Mouse (Mus musculus): ENCODE results near the gene Elmo1.

Gene Elmo1

DNA sequence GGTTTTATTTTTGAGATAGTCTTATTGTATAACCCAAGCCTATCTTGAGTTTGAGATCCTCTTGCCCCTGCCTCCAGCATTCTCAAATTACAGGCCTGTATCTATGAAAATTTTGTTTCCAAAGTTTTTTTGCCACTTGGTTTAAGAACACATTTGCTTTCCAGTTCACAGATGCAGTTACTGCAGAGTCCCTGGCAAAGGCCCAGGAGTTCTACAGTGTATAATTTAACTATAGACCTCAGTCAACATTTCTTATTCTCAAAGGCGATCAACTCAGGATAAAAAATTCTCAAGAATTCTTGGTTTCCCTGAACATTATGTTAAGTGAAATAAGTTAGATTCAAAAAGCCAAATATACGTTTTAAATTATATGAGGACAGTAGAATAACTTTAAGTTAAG, 115.3 kb downstream of the Elmo1 start:
- no peak for DNase-seq (ENCODE audit: low read depth, low spot score)

- DNase-seq (ENCODE audit: low read depth, low spot score) = no peak
These were observed 116.7 kb downstream of the Elmo1 start for GRCm38 (mm10) chr13:20207126-20207525.

DNA sequence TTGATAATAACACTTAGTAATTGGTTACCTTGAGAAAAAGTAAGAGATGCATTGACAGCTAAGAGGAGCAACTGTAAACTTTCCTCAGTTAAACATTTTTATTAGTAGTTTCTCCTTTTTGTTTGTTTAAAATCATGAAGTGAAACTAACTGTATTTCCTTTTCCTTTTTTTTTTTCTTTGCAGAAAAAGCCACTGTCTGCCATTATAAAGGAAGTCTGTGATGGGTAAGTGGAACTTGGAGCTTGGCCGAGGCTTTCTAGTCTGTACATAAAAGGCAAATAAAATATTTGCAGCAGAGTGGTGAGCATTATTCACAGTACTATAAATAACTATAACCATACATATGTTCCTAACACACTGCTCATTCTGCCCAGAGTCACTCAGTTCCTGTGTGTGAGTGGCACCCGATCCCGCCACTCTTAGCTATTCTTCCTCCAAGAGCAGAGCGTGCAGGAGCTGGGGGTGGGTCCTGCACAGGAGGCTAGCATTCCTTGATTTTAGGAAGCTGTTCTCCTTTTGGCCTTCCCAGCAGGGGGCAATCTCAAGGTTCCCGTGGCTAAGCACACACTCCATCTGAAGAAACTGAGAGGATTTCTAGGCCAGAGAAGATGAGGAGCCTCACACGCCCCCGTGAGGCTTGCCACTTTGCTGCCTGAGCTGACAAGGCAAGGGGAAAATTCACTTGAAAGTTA, 117.7 kb downstream of the Elmo1 start:
- DNase-seq (ENCODE audit: low read depth, low spot score) = no peak

GRCm38 (mm10) chr13:20208867-20209266, 118.5 kb downstream of the Elmo1 start:
- no peak for DNase-seq (ENCODE audit: low read depth, low spot score)

DNA sequence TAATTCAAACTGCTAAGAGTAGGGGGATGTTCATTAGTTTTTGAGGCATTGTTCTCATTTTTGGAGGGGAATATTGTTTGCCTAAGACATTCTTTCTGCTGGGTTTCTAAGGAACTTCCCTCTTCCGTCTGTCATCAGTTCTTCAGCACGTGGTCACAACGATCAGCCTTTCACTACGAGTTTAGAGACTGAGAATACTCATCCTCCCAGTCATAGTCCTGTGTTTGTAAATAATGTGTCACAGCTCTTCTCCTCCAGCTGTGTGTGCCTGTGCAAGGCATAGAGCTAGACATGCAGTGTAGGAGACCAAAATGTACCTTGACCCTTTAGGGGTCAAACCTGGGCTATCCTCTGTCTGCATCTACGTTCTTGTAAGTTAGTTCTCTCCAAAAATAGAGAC, 121.4 kb downstream of the Elmo1 start:
- DNase-seq (ENCODE audit: low read depth, low spot score) = no peak

GRCm38 (mm10) chr13:20212665-20213064, 122.3 kb downstream of the Elmo1 start:
- no peak for DNase-seq (ENCODE audit: low read depth, low spot score)

DNA sequence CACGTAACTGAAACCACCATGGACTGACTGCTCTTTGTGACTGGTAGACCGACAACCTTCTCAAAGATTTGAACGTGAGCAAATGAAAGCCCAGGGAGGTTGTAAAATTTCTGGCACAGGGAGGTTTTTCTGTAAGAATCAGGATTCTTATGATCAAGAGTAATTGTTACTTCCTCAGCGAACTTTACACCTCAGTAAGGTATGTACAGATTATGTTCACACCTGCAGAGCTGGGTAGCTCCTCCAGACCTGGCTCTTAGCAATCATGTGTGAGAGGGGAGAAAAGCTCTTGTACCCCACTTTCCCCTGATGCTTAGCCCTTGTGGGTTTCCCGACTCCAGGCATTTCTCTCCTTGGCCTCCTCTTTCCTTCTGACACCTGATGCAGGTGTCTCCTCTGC, 123.5 kb downstream of the Elmo1 start:
- DNase-seq (ENCODE audit: low read depth, low spot score) = no peak

DNA sequence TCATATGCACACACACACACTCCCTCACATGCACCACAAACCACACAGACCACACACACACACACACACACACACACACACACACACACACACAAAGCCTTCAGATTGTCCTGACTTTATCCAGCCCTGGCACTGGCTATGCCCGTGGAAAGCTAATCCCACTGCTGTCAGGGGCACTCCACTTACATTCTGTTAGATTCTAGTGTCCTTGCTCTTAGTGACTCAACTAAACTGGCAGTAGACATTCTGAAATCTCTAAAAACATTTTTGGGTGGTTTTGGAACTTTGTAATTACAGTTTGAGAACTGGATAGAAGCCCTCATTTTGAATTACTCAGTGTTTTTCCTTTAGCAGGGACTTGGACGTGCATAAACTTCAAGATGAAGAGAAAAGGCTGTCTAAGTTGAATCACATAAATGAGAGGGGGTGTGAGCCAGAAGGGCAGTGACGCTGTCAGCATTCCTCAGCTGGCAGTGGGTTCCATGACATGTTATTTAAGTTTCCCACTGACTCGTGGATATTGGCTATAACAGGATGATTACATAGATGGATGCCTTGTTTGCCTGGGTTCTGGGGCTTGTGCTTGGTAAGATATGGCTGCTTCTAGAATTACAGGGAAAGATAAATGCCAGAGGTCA, 127.2 kb downstream of the Elmo1 start:
- DNase-seq (ENCODE audit: low read depth, low spot score) = no peak

GRCm38 (mm10) chr13:20218126-20218525, 127.7 kb downstream of the Elmo1 start:
- no peak for DNase-seq (ENCODE audit: low read depth, low spot score)

GRCm38 (mm10) chr13:20220414-20220813, 130.0 kb downstream of the Elmo1 start:
- no peak for DNase-seq (ENCODE audit: low read depth, low spot score)

DNA sequence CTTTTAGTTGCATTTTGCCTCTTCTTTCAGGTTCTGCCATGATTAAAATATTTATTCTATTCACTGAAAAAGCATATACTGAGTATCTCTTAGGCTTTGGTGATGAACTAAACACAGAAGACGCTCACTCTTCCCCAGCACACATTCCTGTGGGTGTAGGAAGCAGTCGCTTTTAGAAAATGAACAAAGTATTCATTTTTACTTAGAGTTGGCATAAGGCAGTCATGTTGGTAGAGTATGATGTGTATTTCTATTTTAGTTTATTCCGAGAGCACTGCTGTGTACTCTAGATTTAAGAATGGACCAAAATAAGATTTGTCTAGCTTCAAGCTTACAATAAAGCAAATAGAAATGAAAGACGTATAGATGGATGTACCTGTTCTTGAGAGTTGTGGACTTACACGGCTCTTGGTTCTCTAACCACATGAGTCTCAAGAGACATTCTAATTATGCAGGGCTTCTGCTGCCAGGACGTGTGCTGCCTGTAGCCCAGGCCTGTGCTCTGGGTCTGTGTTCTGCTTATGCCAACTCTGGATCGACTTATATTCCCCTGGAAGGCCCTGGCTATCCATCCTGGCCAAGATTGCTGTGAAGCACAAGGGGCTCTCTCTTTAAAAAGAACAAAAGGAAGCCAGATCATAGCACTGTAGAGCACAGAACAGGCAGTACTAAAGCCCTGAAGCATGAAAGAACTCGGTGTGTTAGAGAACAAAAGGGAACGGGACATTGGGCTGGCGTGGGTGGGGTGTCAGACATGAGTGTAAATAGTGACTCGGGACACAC, 137.7 kb downstream of the Elmo1 start:
- no peak for DNase-seq (ENCODE audit: low read depth, low spot score)

GRCm38 (mm10) chr13:20231837-20232728, 141.7 kb downstream of the Elmo1 start:
- DNase-seq (ENCODE audit: low read depth, low spot score) = no peak

DNA sequence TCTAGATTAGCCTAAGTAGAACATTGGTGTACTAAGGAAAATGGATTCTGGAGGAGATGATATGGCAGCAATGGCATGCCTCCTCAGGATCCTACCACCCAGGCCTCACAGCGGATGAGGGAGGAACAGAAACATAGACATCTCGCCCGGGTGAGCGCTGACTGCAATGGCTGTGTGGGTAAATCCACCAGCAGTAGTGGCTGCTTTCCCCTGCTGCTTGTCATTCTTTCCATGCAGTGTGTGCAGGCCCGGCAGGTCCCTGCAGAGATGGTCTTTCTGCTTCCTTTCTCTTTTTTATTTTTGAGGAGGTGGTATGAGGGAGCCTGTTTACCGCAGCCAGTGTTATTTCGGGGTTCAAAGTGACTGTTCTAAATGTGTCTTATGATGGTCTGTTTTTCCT, 143.3 kb downstream of the Elmo1 start:
- no peak for DNase-seq (ENCODE audit: low read depth, low spot score)

GRCm38 (mm10) chr13:20237615-20238014, 147.2 kb downstream of the Elmo1 start:
- DNase-seq (ENCODE audit: low read depth, low spot score) = no peak

DNA sequence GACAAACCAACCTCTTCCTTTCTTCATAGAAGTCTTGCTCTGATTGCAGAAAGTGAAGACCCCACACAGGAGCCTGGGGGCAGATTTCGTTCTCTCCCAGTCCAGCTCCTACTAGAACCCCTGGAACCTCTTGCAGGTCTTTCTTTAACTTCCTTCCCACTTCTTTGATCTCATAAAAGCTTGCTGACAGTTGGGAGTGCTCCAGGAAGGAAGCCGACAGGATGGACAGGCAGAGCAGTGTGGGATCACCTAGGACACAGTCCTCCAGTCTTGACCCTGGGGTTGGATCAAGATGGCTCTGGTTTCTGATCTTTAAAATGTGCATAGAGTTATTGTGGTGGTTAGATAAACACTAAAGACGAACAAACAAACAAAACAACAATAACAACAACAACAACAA, 147.8 kb downstream of the Elmo1 start:
- no peak for DNase-seq (ENCODE audit: low read depth, low spot score)

DNA sequence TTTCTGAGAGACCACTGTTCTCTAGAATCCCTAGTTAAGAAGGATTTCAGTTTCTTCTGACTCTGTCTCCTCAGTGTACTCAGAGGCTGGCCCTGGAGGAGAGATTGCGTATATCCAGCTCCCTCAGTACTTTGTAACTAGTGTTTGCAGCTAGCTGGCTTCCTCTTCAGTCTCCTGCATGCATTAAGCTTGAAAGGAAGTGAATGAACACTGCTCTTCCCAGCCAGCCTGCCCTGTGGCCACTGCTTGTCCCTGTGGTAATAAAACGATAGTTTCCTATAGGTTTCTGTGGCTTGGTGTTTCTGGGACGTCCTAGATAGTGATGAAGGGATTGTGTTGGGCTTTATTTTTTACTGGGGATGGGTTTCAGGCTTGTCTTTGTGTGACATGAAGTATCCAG, 148.3 kb downstream of the Elmo1 start:
- no peak for DNase-seq (ENCODE audit: low read depth, low spot score)

GRCm38 (mm10) chr13:20250069-20250668, 159.8 kb downstream of the Elmo1 start:
- no peak for DNase-seq (ENCODE audit: low read depth, low spot score)

- no peak for DNase-seq (ENCODE audit: low read depth, low spot score)
These were observed 164.5 kb downstream of the Elmo1 start for GRCm38 (mm10) chr13:20254911-20255310.

DNA sequence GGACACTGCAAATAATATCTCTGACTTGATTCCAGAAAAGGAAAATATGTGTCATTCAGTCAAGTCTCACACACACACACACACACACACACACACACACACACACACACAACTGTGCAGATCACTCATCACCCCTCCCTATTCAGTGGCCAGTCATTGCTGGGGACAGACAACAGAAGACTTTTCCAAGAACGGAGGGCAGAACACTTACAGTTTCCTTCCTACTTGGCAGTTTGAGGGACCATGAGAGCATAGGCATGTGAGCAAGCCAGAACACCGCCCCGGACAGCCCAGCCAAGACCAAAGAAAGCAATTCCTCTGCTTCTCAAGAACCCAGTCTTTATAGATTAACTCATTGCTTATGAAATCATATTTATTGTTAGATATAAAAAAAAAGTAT, 165.0 kb downstream of the Elmo1 start:
- DNase-seq (ENCODE audit: low read depth, low spot score) = no peak

DNA sequence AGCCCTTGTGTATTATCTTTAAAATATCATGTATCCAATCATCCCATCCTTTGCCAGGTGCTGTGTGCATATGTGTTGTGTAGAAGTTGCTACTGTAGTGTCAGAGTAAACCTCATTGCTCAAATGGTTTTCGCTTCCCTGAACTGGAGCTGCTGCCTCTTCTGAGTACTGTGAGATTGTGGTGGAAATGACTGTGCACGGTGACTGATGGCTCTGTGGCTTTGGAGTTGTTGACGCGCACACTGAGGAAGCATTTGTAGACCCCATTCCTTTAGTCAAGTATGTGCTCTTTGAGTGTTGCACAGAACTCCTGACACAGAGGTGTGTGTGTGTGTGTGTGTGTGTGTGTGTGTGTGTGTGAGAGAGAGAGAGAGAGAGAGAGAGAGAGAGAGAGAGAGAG, 166.2 kb downstream of the Elmo1 start:
- DNase-seq (ENCODE audit: low read depth, low spot score) = no peak

Data from embryo, embryonic 11.5 days (tissue).